Mouse (Mus musculus) ES-E14 (cell line): Measurements from ENCODE around the gene Aldh8a1. TPM values are rescaled to one million over a fixed set of nuclear protein-coding genes. Genes with fewer than 3 reads are reported as not detected.

Experiments
- DNase-seq: peaks from one replicate; pipeline ENCODE4 v3.0.0-alpha.2; 2013; ENCODE audit warnings: low read depth, low spot score
- H3K27ac ChIP-seq: 2 replicates; pipeline ENCODE4 v1.5.1; 2012; ENCODE audit warnings: low read depth, mild to moderate bottlenecking, low read length, moderate library complexity, mixed read lengths; ENCODE audit not compliant: poor library complexity, insufficient read depth, severe bottlenecking
- H3K36me3 ChIP-seq: 2 replicates; pipeline ENCODE4 v1.6.1; 2012; ENCODE audit warnings: mild to moderate bottlenecking, low read length, moderate library complexity, mixed read lengths; ENCODE audit not compliant: control insufficient read depth, poor library complexity, insufficient read depth, severe bottlenecking
- H3K4me1 ChIP-seq, 2 experiments: fragments of 150-350 bp in 1 of 2; sonication (generic) in 1 of 2; 2 replicates each; pipeline ENCODE4 v1.6.1; 2012; ENCODE audit warnings: low read length in 2 of 2, mild to moderate bottlenecking in 1 of 2, mixed read lengths in 1 of 2; ENCODE audit not compliant: control insufficient read depth in 2 of 2, insufficient read depth in 2 of 2, poor library complexity in 1 of 2
- H3K4me3 ChIP-seq, 2 experiments: fragments of 150-350 bp in 1 of 2; sonication (generic) in 1 of 2; 2 replicates each; pipeline ENCODE4 v1.5.1; 2012; ENCODE audit warnings: low read length in 2 of 2, low read depth in 1 of 2, mild to moderate bottlenecking in 1 of 2, mixed read lengths in 1 of 2; ENCODE audit not compliant: insufficient read depth in 1 of 2, poor library complexity in 1 of 2, severe bottlenecking in 1 of 2
- H3K9ac ChIP-seq: 2 replicates; pipeline ENCODE4 v1.6.1; 2012; ENCODE audit warnings: low read depth, mild to moderate bottlenecking, low read length, mixed read lengths; ENCODE audit not compliant: poor library complexity, insufficient read depth, severe bottlenecking
- H3K9me3 ChIP-seq: fragments of 150-350 bp; sonication (generic); 2 replicates; pipeline ENCODE4 v1.6.1; 2012; ENCODE audit warnings: low read depth, mild to moderate bottlenecking, low read length; ENCODE audit not compliant: control insufficient read depth, insufficient read depth
- CHD2 ChIP-seq: IDR thresholded peaks from 2 replicates; pipeline ENCODE4 v1.6.1; 2014; ENCODE audit warnings: mild to moderate bottlenecking, low read depth, low read length, inconsistent platforms
- HCFC1 ChIP-seq: IDR thresholded peaks from 2 replicates; pipeline ENCODE4 v1.6.1; 2012; ENCODE audit warnings: low read length, inconsistent platforms, borderline replicate concordance; ENCODE audit not compliant: insufficient read depth
- MAFK ChIP-seq: IDR thresholded peaks from 2 replicates; pipeline ENCODE4 v1.6.1; 2014; ENCODE audit warnings: mild to moderate bottlenecking, low read depth, low read length, inconsistent platforms; ENCODE audit not compliant: insufficient read depth
- ZC3H11A ChIP-seq: IDR thresholded peaks from 2 replicates; pipeline ENCODE4 v1.6.1; 2012; ENCODE audit warnings: low read depth, mild to moderate bottlenecking, inconsistent platforms, low read length, borderline replicate concordance
- ZNF384 ChIP-seq: IDR thresholded peaks from 2 replicates; pipeline ENCODE4 v1.6.1; 2012; ENCODE audit warnings: low read depth, low read length, inconsistent platforms
- in situ Hi-C, 2 experiments: fragments of 600-800 bp; cut with MboI; formaldehyde crosslinking; loops; one replicate each; pipeline ENCODE4 v1.15.1; 2025; ENCODE audit warnings: low sequenced_read_pairs in 2 of 2, inconsistent platforms in 1 of 2; ENCODE audit not compliant: unreplicated experiment in 2 of 2
- total RNA-seq: library from RNA; depleted of rRNA; stranded (reverse); fragments of 300-350 nt; gene quantifications from 2 replicates; pipeline ENCODE4 v1.2.3, GENCODE M21; 2012

Gene Aldh8a1
- total RNA-seq, 1 experiment, result 0.13 TPM

DNA sequence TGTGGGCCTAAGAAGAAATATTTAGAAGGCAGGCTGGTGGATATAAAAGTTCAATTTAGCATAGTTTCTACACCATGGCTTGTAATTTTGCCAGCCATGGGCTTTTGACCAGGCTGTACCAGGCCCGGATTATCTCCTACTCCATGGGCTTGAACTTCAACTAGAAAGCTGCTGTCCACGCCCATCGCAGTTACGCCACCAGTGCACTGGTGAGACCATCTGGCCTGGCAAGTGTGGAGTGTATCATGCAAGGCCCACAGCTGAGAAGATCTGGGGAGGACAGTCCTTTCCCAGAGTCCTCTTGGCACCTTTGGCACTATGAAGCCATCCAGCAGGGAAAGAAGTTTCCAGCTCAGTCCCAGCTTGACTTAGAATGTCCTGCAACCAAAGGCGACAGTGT, 39.1 kb downstream of the Aldh8a1 start:
- no peaks in the 10 kb centered on the region for H3K36me3 ChIP-seq
- TF ChIP-seq ZC3H11A, result no peak
- no peak for TF ChIP-seq CHD2
- no peak for TF ChIP-seq MAFK
- no peak for TF ChIP-seq HCFC1
- TF ChIP-seq ZNF384, result no peak
- no peak overlapping the region for H3K27ac ChIP-seq
- in situ Hi-C loops, result no loop called here
- no peak overlapping the region for H3K9ac ChIP-seq
- DNase-seq, result no peak
- no peaks in the 10 kb centered on the region for H3K9me3 ChIP-seq
- no peak overlapping the region for H3K4me3 ChIP-seq
- no peaks in the 10 kb centered on the region for H3K4me1 ChIP-seq

DNA sequence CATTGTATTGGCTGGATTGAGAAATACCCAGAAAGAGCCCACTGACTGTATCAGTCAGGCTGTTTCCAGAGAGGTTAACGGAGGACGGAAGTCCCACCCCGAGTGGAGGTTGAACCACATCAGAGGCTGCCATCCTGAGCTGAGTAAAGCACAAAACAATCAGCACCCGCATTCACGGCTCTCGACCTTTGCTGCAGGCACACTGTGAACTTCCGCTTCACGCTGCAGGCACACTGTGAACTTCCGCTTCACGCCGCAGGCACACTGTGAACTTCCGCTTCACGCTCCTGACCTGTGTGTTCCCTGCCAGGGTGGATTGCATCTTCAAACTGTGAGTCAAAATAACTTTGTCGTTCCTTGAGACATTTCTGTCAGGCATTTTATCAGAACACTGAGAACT, 42.1 kb downstream of the Aldh8a1 start:
- DNase-seq, result no peak
- H3K9ac ChIP-seq, result no peak overlapping the region
- H3K4me1 ChIP-seq, result no peaks in the 10 kb centered on the region
- H3K4me3 ChIP-seq, result no peak overlapping the region
- H3K9me3 ChIP-seq, result no peaks in the 10 kb centered on the region
- no peak overlapping the region for H3K27ac ChIP-seq
- no peaks in the 10 kb centered on the region for H3K36me3 ChIP-seq
- in situ Hi-C loops, result no loop called here
- TF ChIP-seq ZNF384 (no peak), MAFK (no peak), ZC3H11A (no peak), CHD2 (no peak), HCFC1 (no peak)

DNA sequence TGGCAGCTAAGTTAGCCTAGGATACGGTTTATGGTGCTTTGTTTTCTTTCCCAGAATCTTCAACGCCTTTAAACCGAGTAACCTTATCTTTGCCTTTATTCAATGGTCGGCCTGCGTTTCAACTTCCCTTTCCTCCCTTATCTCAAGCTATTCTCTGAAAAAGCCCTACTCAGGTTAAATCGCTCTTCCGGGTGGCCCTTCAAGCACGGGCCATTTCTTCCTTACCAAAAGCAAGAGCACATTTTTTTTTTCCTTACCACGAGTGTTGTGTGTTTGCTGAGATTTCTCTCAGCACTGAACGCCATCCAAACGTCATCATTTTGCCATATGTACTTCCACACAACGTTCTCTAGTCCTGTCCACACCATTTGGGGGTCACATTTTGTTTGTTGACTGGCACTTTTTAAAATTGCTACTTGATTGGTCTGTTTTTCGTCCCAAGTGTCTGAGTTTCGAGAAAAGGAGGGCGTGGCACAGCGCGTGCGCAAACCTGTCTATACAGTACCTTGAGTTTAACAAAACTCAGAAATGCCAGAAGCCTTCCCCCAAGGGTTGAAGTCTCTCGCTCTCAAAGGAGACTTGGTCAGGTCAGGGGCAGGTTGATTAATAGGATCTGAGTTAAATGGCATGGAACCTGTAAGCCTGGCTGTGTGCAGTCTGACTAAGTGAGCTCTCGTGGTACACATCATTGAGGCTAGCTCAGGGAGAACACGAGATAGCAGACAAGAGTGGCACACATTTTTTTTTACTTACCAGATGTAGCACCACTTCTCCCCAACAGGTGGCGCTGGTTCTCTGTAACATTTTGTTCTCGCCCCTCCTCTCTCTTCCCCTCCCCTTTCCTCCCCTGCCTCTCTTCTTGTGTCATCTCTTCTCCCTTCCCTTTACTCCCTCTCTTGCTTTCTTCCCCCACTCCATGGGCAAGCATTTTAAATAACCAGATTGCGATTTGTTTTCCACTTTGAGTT, 43.6 kb downstream of the Aldh8a1 start:
- Histone ChIP-seq H3K9ac (no peak overlapping the region), H3K4me1 (no peaks in the 10 kb centered on the region), H3K27ac (no peak overlapping the region), H3K4me3 (no peak overlapping the region), H3K36me3 (no peaks in the 10 kb centered on the region), H3K9me3 (no peaks in the 10 kb centered on the region)
- in situ Hi-C loops, result no loop called here
- DNase-seq, result no peak
- TF ChIP-seq ZNF384 (peak; percentile 52; the same call in 1 of the 2 replicates), CHD2 (no peak)

DNA sequence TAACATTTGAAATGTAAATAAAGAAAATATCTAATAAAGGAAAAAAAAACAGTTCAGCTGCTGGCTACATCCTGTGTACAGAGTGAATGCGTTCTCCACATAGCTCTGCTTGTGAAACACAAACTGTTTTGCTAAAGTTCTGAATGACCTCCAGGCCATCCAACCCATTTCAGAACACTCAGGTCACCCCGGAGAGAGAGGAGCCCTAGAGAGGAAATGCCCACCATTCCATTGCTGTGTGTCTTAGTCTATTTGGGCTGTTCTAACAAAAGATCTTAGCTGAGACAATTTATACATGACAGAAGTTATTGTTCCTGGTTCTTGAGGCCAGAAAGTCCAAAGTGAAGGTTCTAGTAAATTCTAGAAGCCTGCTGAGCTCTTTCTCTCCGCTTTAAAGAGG, 49.4 kb downstream of the Aldh8a1 start:
- Histone ChIP-seq H3K27ac (no peak overlapping the region), H3K36me3 (no peaks in the 10 kb centered on the region)
- in situ Hi-C loops, result no loop called here

More for the DNA sequence above, 49.4 kb downstream of the Aldh8a1 start:
- DNase-seq, result no peak
- Histone ChIP-seq H3K4me1 (peaks cover 0 to 2% of the 10 kb centered on the region in 2 experiments; a peak in 1 of 4 replicates), H3K9ac (no peak overlapping the region), H3K9me3 (no peaks in the 10 kb centered on the region), H3K4me3 (no peak overlapping the region)
- TF ChIP-seq MAFK, result no peak
- TF ChIP-seq HCFC1, result no peak
- no peak for TF ChIP-seq ZC3H11A
- TF ChIP-seq ZNF384, result no peak
- TF ChIP-seq CHD2, result no peak
